Mouse (Mus musculus) testis, adult 2 months (tissue): Measurements from ENCODE around the gene Pced1a. TPM values are rescaled to one million over a fixed set of nuclear protein-coding genes. Genes with fewer than 3 reads are reported as not detected.
A peak's percentile ranks its signal among the peaks of the same experiment; 100 is the strongest.

ENCODE experiments used
- H3K27ac ChIP-seq: fragments of 200-500 bp; 2 replicates; pipeline ENCODE4 v1.5.1; 2012; ENCODE audit warnings: low read depth, low read length; ENCODE audit not compliant: control insufficient read depth, insufficient read depth
- H3K27me3 ChIP-seq: fragments of 200-500 bp; 2 replicates; pipeline ENCODE4 v1.6.1; 2012; ENCODE audit warnings: mild to moderate bottlenecking, low read length, moderate library complexity; ENCODE audit not compliant: control insufficient read depth, insufficient read depth
- H3K36me3 ChIP-seq: fragments of 200-500 bp; 2 replicates; pipeline ENCODE4 v1.6.1; 2012; ENCODE audit warnings: mild to moderate bottlenecking, low read length; ENCODE audit not compliant: control insufficient read depth, insufficient read depth
- H3K4me1 ChIP-seq: fragments of 200-500 bp; 2 replicates; pipeline ENCODE4 v1.6.1; 2012; ENCODE audit warnings: low read length; ENCODE audit not compliant: control insufficient read depth, insufficient read depth
- H3K4me3 ChIP-seq: fragments of 200-500 bp; 2 replicates; pipeline ENCODE4 v1.5.1; 2012; ENCODE audit warnings: low read depth, mild to moderate bottlenecking, low read length, moderate library complexity, mixed read lengths; ENCODE audit not compliant: control insufficient read depth
- CTCF ChIP-seq: fragments of 200-500 bp; IDR thresholded peaks from 2 replicates; pipeline ENCODE4 v1.5.1; 2012; ENCODE audit warnings: low read depth, mild to moderate bottlenecking, inconsistent platforms, low read length, moderate library complexity; ENCODE audit not compliant: control insufficient read depth, insufficient read depth, insufficient replicate concordance
- POLR2A ChIP-seq: fragments of 200-500 bp; IDR thresholded peaks from 2 replicates; pipeline ENCODE4 v1.6.1; 2012; ENCODE audit warnings: low read depth, mild to moderate bottlenecking, inconsistent platforms, low read length, moderate library complexity; ENCODE audit not compliant: control insufficient read depth
- polyA plus RNA-seq: library from polyadenylated mRNA; depleted of rRNA; stranded (reverse); fragments of >200 nt; gene quantifications from 2 replicates; pipeline ENCODE4 v1.2.3, GENCODE M21; 2012

Pced1a gene
- polyA plus RNA-seq, 1 experiment, result 48.0 TPM

- H3K4me3 ChIP-seq, result no peak overlapping the region
- no peak overlapping the region for H3K27ac ChIP-seq
- no peaks in the 10 kb centered on the region for H3K27me3 ChIP-seq
- TF ChIP-seq CTCF (no peak), POLR2A (no peak)
- peaks cover 11% of the 10 kb centered on the region for H3K4me1 ChIP-seq
- H3K36me3 ChIP-seq, result no peaks in the 10 kb centered on the region
These were observed 22.6 kb downstream of the Pced1a start for GRCm38 (mm10) chr2:130401891-130402290.

GRCm38 (mm10) chr2:130400046-130400445 is 24.5 kb downstream of the Pced1a start:
- no peaks in the 10 kb centered on the region for H3K27me3 ChIP-seq
- TF ChIP-seq POLR2A (no peak), CTCF (no peak)
- H3K36me3 ChIP-seq, result no peaks in the 10 kb centered on the region
- H3K4me1 ChIP-seq, result peaks cover 13% of the 10 kb centered on the region
- H3K4me3 ChIP-seq, result no peak overlapping the region
- H3K27ac ChIP-seq, result no peak overlapping the region

DNA sequence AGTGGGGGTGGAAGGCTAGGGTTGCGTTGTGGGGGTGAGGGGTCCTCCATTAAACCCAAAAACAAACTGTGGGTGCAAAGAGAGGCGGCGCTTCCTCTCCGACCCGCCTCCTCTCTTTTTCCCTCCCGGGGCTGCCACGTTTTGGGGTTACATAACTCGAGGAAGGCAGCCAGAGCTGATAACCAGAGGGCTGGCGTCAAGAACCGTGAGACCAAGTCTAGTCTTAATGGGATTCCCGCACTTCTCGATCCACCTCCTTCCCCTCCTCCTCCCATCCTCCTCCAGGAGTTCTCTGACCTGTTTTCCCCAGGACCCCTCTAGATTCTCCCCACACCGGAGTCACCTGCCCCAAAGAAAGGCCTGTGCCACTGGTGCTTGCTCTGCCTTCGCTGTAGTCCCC is 26.4 kb downstream of the Pced1a start:
- Histone ChIP-seq H3K36me3 (no peaks in the 10 kb centered on the region), H3K27ac (no peak overlapping the region), H3K4me1 (peaks cover 13% of the 10 kb centered on the region), H3K27me3 (no peaks in the 10 kb centered on the region), H3K4me3 (peak overlapping the region; percentile 72)
- TF ChIP-seq POLR2A, result no peak
- TF ChIP-seq CTCF, result no peak

- Histone ChIP-seq H3K4me3 (peak within 1 kb of the TSS; percentile 72), H3K27ac (no peak within 1 kb of the TSS; the same call in 1 of the 2 replicates), H3K4me1 (peaks cover 13% of the 10 kb centered on the region), H3K27me3 (no peaks in the 10 kb centered on the region), H3K36me3 (no peaks in the 10 kb centered on the region)
- TF ChIP-seq CTCF (no peak), POLR2A (no peak)
These were observed 27.1 kb downstream of the Pced1a start, which contains the start of gene Cpxm1 for GRCm38 (mm10) chr2:130397186-130397985. Gene Cpxm1, minus strand, starts transcription at chr2:130397574.

DNA sequence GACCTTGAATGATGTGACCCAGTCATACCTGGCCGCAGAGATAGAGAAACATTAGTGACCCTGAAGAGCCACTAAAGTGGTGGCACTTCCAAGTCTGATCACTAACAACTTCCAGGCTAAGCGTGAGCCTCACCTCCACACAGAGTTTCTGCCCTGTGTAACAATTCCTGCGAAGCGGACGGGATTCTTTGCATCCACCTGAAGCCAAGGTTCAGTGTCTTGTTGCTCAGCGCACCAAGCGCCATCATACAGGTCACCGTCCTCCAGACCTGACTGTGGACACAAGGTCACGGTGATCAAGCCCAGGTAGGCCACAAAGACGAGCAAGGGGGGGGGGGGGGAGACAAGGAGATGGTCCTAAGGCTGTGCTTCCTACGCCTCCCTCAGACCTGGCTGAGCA is 28.8 kb downstream of the Pced1a start:
- Histone ChIP-seq H3K27me3 (no peaks in the 10 kb centered on the region), H3K36me3 (no peaks in the 10 kb centered on the region), H3K27ac (no peak overlapping the region), H3K4me3 (peak overlapping the region; percentile 72), H3K4me1 (peaks cover 13% of the 10 kb centered on the region)
- no peak for TF ChIP-seq CTCF
- no peak for TF ChIP-seq POLR2A

DNA sequence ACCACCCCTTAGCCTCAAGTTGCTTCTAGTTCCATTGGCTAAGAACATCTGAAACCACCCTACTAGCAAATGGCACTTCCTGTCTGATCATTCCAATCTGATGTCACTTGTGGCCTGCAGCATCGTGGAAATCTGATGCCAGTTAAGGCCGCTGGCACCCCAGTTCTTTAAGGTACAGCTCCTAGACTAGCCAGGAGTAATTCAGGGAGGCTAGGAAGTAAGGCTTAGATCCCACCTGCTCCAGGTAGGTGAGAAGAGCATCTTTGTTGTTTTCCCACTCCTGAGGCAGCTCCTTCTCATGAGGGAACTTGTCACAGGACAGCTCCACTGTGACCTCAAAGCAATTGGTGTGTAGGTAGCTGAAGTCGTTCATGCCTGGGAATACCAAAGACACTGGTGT is 31.7 kb downstream of the Pced1a start:
- TF ChIP-seq CTCF (no peak), POLR2A (no peak)
- Histone ChIP-seq H3K4me3 (peak overlapping the region; percentile 72), H3K27ac (no peak overlapping the region), H3K36me3 (no peaks in the 10 kb centered on the region), H3K27me3 (no peaks in the 10 kb centered on the region), H3K4me1 (peaks cover 8% of the 10 kb centered on the region)

DNA sequence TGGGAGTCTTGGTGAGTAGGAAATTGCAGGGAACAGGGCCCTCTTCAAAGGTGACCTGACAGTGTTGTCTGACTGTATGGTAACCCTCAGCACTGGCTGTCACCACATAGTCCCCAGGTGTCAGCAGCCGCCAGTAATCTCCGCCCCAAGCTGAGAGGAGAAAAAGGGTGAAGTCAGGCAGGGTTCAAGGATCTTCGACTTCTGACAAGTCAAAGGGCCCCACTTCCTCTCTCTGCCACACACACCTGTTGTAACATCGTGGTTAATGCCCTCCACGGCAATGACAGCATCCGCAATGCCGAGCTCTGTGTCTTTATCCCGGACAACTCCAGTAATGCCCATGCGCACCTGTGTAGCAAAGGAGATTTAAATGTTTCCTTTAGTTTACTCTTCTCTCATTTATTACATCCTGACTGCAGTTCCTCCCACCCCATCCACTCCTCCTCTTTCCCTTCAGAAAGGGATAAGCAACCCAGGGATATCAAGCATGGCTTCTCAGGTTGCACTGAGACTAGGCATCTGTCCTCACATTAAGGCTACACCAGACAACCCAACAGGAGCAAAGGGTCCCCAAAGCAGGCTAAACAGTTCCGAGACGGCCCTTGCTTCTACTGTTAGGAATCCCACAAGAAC is 33.4 kb downstream of the Pced1a start:
- TF ChIP-seq POLR2A, result no peak
- TF ChIP-seq CTCF, result no peak
- no peaks in the 10 kb centered on the region for H3K36me3 ChIP-seq

More for the DNA sequence above, 33.4 kb downstream of the Pced1a start:
- no peaks in the 10 kb centered on the region for H3K27me3 ChIP-seq
- no peaks in the 10 kb centered on the region for H3K4me1 ChIP-seq
- H3K4me3 ChIP-seq, result peak overlapping the region; percentile 11
- H3K27ac ChIP-seq, result no peak overlapping the region
